Mouse (Mus musculus): ENCODE data around the gene Ak7. TPM values are rescaled to one million over a fixed set of nuclear protein-coding genes. Genes with fewer than 3 reads are reported as not detected.

Gene Ak7
- total RNA-seq, 1 experiment from 2014 or later: 0.12 TPM

DNA sequence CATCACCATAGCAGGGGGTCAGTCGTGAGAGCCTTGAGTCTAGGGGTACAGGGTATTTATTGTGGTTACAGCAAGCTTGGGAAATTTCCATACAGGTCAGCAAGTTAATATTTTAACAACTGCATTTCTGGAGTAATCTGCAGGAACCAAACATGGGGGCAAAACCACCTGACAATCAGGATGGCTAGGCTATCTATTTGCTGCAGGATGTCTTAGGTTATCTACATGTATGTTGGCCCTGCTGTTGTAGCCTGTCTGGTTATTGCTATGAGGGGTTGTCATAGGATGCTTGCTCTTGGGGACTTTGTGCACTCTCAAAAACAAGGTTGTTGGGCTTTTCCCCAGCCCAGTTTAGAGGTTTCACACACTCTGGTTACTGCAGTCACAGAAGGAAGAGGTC is 18.8 kb downstream of the Ak7 start:
- ATAC-seq (ENCODE audit: extremely low read depth, insufficient number of reproducible peaks, low FRiP score, poor library complexity, severe bottlenecking): no peak

DNA sequence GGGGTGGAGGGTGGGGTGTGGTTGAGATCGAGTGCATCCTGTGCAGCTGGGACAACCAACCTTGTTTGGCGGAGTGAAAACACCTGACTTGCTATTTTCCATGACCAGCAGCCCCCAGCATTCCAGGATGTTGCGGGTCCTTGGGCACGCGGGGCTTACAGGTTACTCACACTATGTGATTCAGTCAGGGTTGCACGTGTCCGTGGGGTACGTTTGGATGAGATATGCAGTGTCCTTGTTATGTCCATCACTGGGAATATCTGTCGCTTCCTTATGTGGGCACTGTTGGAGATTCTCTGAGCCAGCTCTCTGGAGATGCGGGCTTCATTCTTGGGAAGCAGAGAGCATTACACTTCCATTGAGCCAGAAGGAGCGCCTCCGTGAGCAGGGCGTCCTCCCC is 20.0 kb downstream of the Ak7 start:
- no peak for ATAC-seq (ENCODE audit: extremely low read depth, insufficient number of reproducible peaks, low FRiP score, poor library complexity, severe bottlenecking)

DNA sequence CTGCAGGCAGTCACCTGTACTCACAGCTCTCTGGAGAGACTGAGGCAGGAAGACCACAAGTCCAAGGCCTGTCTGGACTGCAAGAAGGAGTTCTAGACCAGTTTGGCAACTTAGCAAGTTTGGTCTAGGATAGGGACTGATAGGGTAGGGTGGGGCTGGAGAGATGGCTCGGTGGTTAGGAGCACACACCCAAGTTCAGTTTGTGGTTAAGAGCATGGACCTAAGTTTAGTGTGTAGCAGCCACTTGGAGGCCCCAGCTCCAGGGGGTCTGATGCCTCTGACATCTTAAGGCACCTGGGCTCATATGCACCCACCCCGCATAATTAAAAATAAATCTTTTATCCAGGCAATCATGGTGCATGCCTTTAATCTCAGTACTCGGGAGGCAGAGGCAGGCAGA is 21.5 kb downstream of the Ak7 start:
- no peak for ATAC-seq (ENCODE audit: extremely low read depth, insufficient number of reproducible peaks, low FRiP score, poor library complexity, severe bottlenecking)

DNA sequence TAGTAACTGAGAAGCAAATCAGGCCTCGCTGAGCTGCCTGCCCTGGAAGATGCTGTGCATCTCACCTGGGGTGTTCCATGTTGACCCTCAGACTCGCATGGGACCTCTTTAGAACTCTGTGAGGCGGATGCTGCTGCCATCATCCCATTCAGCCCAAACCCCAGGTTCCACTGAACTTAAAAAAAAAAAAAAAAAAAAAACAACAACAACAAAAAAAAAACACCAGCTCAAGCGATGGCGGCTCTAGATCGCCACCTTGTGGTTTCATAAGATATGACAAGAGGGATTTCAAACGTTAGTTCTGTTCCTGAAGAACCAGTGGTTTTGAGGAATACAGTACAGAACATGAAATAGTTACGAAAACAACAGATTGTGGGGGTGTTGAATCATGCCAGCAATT is 22.2 kb downstream of the Ak7 start:
- no peak for ATAC-seq (ENCODE audit: extremely low read depth, insufficient number of reproducible peaks, low FRiP score, poor library complexity, severe bottlenecking)

DNA sequence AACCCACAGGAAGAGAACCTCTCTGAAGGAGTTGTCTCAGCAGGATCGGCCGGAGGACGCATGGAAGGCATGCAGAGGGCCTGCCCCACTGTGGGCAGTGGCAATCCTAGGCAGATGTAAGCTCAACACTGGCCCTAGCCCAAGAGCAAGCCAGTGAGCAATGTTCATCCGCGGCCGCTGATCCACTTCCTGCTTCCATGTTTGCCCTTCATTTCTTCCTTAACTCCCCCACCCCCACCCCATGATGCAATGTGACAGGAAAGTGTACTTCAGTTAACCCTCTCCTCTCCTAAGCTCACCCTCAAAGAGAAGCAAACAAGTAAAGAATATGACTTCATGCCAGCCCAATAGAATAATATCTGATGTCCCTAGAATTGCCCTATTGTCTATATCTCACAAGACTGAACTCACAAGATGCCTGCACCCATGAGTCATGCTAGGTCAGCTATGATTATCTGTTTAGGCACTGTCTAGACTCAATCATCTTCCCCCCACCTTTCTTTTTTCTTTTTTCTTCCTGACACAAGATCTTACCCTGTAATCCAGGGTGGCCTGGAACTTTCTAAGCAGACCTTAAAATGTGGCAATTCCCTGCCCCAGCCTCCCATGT is 25.2 kb downstream of the Ak7 start:
- no peak for ATAC-seq (ENCODE audit: extremely low read depth, insufficient number of reproducible peaks, low FRiP score, poor library complexity, severe bottlenecking)

DNA sequence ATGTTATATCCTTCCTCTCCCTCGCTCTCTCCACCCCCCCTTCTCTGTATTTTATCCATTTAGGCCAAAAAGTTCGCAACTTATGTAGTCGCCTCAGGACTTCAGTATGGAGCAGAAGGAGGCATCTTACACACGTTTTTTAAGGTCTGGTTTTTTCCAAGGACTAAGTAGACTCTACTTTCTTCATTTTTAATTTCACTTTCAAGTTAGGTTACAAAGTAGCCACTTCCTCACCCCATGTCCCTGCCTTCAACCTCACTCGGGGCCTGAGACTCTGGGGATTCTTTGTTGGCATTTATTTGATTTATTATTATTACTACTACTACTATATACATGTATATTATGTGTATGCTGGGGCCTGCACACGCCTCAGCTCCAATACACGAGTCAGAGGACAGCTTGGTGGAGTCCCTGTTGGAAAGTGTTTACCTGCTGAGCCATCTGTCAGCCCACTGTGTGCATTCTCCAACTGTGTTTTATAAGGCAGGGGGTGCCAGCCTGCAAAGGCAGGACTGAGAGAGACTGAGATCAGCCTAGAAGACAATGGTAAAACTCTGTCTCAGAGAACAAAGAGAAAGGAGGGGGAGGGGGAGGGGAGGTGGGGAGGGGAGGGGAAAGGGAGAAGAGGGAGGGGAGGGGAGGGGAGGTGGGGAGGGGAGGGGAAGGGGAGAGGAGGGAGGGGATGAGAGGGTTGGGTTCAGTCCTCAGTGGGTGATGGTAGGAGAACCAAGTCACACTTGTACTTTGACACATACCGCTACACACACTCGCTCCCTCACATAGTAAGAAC is 27.8 kb downstream of the Ak7 start:
- no peak for ATAC-seq (ENCODE audit: extremely low read depth, insufficient number of reproducible peaks, low FRiP score, poor library complexity, severe bottlenecking)

DNA sequence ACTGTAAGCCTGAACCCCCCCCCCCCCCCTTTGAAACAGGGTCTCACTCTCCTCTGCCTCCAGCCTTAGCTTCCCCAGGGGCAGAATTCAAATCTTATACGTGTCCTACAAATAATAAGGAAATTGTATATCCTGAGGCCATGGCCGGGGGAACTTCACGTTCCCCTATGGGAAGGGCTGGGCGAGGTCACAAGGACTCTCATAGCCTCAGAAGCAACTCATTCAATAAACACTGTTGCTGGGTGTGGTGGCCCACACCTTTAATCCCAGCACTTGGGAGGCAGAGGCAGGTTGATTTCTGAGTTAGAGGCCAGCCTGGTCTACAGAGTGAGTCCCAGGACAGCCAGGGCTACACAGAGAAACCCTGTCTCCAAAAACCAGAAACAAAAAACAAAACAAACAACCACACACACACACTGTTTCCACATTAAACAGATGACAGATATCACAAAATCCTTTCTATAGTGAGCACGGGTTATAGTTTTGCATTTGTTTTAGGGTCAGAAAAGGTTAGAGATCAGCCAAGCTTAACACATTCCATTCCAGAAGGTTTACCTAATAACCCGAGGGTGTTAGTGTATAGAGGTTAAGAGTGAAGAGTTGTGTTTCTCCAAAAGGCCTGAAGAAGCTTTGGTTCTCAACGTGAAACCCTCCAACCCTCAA is 29.6 kb downstream of the Ak7 start:
- ATAC-seq (ENCODE audit: extremely low read depth, insufficient number of reproducible peaks, low FRiP score, poor library complexity, severe bottlenecking): no peak

DNA sequence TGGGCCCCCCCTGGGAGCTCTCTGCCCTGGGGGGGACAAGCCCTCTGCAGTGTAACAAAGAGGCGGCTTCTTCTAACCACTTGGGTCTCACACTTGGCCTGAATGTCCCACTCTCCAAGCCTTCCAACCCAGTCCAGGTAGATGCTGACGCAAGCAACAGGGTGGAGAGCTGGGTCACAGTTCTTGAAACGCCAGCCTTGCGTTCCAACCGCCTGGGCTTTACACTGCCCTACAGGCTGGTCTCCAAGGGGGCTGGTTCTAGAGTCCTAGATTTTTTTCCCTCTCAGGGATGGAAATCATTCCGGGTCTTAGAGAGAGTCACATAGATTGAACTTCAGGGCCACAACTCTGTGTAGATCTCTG is 30.1 kb downstream of the Ak7 start:
- no peak for ATAC-seq (ENCODE audit: extremely low read depth, insufficient number of reproducible peaks, low FRiP score, poor library complexity, severe bottlenecking)

DNA sequence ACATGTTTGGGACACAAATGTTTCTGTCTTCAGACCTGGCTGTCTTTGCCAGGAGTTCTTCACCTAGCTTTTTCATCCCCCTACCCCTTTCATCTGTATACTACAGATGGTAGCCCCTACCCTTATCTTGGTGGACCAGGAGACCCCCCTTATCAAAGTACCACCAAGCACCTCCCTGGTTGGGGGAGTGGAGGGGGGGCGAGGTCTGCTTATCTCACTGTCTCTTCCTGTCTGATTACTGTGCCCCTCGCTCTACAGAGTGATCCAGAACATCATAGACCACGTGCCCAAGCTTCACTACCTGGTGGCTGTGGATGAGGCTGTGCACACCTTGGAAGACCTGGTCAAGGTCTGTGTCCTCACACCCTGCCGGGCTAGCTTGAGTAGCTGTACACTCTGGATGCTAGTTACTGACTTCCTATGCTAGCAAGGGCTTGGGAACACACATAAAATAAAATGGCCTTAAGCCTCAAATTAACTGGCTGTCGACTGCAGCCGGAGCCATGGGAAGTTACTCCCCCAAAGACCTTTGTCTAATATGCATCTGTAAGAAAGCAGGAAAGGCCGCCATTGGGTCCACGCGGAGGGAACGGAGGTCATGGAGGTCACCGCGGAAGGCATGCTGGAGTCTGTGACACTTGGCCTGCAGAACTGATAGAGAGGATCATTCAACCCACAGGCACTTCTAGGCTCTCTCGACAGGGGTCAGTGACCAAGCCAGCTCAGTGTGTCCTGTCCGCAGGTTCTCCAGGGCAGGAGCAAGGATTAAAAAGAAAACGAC is 32.7 kb downstream of the Ak7 start:
- ATAC-seq (ENCODE audit: extremely low read depth, insufficient number of reproducible peaks, low FRiP score, poor library complexity, severe bottlenecking): no peak

DNA sequence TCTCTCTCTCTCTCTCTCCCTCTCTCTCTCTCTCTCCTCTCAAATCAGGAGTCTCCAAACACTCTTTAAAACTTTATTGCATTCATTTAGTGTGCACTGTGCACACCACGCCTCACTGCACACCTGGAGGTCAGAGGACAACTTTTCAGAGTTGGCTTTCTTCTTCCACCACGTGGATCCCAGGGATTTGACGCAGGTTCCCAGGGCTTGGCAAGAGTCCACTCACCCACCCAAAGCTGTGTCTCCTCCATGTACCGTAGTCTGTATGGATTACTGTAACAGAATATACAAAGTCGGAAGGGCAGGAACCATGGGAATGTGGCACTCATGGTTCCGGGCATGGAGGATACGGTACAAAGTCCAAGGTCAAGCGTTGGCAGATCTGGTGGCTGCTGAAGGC is 33.9 kb downstream of the Ak7 start:
- ATAC-seq (ENCODE audit: extremely low read depth, insufficient number of reproducible peaks, low FRiP score, poor library complexity, severe bottlenecking): no peak

DNA sequence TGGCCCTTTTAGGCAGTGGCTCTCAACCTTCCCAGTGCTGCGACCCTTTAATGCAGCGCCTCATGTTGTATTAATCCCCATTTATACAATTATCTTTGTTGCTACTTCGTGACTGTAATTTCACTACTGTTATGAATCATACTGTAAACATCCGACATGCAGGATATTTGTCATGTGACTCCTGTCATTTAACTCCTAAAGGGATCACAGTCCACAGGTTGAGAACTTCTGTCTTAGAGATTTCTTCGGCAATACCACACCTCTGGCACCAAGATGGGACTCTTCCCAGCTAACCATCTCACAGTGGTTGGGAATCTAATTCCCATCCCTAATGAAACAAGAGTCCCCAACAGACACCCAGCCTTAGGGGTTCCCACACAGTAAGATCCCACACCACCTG is 42.3 kb downstream of the Ak7 start:
- no peak for ATAC-seq (ENCODE audit: extremely low read depth, insufficient number of reproducible peaks, low FRiP score, poor library complexity, severe bottlenecking)

DNA sequence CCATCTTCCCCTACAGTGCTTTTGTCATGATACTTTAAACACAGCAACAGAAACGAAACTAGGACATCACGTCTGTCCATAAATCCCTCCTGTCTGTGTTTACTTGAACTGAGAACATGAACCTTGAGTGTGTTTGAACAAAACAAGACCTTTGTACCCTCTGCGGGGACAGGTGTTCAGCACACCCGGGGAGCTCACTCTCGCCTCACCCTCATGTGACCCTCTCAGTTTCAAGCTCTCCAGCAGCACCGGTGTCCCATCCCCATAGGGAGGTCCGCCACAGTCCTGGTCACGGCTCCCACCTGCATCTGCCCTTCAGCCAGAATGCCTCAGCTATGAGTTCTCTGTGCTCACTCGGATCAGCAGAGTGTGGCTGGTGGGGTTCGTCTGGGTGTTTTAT is 48.0 kb downstream of the Ak7 start:
- no peak for ATAC-seq (ENCODE audit: extremely low read depth, insufficient number of reproducible peaks, low FRiP score, poor library complexity, severe bottlenecking)

DNA sequence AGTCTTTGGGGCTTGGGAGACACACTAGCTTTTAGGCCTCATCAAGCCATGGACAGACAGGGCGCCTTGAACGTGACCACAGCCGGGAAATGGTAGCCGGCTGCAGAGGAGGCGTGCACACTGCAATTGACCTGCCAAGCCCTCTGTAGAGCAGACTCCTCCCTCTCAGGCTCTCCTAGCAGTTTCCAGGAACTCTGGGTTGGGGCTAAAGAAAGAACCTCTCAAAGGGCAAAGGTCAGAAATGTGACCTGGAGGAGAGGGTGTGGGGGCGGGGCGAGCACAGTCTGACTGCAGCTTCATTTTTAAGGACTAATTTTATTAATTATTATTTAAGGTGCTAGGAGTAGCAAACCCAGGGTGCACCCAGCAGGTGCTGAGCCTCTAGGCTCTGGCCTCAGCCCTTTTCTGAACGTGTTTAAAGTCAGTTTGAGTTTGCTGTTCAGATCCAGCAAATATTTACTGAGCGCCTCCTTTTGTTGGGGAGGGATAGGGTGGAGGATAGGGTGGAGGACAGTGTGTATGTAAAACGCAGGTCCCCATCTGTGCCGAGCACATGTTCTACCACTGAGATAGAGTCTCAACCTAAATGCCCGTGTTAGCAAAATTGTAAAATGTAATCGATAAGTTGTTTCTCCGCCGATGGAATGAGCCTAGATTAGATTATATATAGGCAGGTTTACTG is 52.2 kb downstream of the Ak7 start:
- no peak for ATAC-seq (ENCODE audit: extremely low read depth, insufficient number of reproducible peaks, low FRiP score, poor library complexity, severe bottlenecking)

DNA sequence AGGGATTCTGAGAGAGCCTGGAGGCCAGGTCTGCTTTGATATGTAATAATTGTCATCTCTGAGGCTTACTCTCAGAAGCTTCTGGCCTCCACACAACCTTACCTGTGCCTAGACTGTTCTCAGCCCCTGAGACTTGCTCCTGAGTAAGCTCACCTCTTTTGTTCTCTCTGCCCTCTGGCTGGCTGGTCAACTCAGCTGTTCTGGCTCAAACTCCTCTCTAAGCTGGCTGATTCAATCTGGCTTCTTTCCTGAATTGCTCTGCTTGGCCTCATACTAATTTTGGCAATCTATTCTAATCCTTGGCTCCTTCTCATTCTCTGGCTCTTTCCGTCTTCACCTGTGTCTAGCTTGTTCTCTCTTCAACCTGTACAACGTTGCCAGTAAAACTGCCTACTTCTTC is 53.1 kb downstream of the Ak7 start:
- ATAC-seq (ENCODE audit: extremely low read depth, insufficient number of reproducible peaks, low FRiP score, poor library complexity, severe bottlenecking): no peak

DNA sequence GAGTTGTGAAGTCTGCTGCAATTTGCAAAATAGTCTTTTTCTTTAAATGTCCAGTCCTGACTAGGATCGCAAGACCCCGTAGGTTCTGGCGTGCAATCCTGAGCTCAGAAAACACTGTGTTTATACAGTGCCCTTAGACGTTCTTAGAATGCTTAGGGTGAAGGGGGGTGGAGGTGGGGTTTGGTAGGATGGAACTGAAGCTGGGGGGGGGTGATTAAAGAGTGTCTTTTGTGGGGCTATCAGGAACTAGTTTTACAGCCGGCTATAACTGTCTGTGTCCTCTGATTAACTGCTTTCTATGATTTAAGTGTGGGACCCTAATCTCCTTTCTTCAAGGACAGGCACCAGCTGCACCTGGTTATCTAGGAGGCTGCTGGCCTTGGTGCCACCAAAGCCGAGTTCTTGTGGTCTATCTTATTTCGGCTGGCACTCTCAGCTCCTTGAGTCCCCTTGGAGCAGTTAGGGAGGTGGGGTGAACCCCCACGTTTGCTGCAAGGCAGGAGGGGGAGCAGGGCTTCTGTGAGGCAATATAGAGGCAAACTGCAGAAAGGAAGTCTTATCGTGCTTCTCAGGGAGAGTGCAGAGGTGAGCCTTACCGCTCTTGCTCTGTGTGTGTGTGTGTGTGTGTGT is 54.2 kb downstream of the Ak7 start:
- ATAC-seq (ENCODE audit: extremely low read depth, insufficient number of reproducible peaks, low FRiP score, poor library complexity, severe bottlenecking): no peak

DNA sequence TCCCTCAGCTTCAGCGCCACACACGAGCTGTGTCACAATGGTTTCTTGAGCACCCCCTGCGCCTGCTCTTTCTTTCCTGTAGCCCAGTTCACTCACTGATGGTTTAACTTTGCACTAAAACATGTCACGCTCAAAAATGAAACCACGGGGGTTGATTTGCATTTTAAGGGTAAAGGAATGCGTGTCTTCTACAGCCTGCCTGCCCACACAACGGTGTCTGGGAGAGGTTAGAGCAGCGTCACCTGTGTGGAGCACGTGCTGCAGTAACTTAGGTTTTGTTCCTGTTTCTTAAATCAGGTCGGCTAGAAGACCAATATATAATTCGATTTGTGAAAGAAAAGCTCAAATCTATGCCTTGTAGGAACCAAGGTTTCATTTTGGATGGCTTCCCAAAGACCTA is 55.4 kb downstream of the Ak7 start:
- ATAC-seq (ENCODE audit: extremely low read depth, insufficient number of reproducible peaks, low FRiP score, poor library complexity, severe bottlenecking): no peak

DNA sequence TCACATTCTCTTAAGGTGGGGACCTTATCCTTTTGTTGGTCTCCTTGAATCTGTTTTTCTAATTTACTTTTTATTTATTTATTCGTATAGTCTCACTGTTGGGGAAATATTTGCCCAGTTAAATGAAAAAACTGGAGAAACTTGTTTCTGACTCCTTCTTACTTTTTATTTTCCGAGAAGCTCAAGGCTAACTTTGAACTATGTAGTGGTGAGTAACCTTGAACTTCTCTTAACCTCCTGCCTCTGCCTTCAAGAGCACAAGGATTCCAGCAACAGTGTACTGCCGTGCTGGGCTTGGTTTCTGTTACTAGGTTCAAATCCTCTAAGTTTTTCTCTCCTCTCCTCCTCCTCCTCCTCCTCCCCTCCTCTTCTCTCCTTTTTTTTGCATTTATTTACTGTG is 55.9 kb downstream of the Ak7 start:
- no peak for ATAC-seq (ENCODE audit: extremely low read depth, insufficient number of reproducible peaks, low FRiP score, poor library complexity, severe bottlenecking)

DNA sequence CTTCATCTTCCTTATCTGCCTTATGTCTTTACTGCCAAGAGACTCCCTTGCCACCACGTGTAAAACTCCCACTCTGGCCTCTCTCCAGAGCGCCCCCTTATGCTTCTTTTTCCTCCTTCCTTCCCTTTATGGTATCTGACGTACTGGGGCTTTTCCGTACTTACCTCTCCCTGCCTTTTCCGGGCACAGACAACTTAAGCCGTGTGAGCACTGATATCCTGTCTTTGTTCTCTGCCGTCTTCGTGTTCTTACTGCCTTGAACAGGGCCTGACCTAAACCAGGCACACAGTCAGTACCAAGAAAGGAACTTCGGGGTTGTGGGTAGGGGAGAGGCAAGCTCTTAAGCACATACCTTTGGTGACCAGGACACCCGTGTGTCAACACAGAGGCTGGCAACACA is 63.9 kb downstream of the Ak7 start:
- ATAC-seq (ENCODE audit: extremely low read depth, insufficient number of reproducible peaks, low FRiP score, poor library complexity, severe bottlenecking): no peak

DNA sequence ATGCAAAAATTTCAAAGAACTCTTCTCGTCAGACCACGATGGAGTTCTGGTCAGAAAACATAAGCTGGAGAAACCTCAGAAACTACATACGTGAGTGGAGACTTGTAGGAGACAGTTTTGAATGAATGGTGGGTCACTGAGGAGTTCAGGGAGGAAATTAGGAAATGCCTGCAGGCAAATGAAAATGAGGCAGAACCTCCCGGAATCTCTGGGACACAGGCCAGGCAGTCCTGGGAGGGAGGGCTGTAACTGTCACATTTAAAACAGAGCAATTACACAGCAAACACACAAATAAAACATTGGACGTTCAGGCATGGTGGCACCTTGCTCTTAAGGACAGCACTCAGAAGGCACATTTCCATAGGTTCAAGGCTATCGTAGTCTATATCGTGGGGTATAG is 69.1 kb downstream of the Ak7 start:
- no peak for ATAC-seq (ENCODE audit: extremely low read depth, insufficient number of reproducible peaks, low FRiP score, poor library complexity, severe bottlenecking)

All from neutrophil, adult 5-6 weeks (primary cell).